Mouse (Mus musculus): ENCODE results near the gene Brpf3.
A peak's percentile ranks its signal among the peaks of the same experiment; 100 is the strongest.
"Not testable (repeated sequence)": the region's sequence is repeated elsewhere in the genome, so short reads cannot be mapped to it uniquely, and the experiment has no call there.

Brpf3 gene

GRCm38 (mm10) chr17:28827665-28828231, 26.9 kb downstream of the Brpf3 start:
- DNase-seq (ENCODE audit: low spot score), result no peak

GRCm38 (mm10) chr17:28829120-28829519, 28.2 kb downstream of the Brpf3 start:
- DNase-seq (ENCODE audit: low spot score), result no peak

- DNase-seq (ENCODE audit: low spot score), result peak; percentile 26
These were observed 30.2 kb downstream of the Brpf3 start for GRCm38 (mm10) chr17:28831065-28831464.

- DNase-seq (ENCODE audit: low spot score), result no peak
These were observed 31.1 kb downstream of the Brpf3 start for GRCm38 (mm10) chr17:28832040-28832439.

- DNase-seq (ENCODE audit: low spot score), result no peak
These were observed 32.0 kb downstream of the Brpf3 start for GRCm38 (mm10) chr17:28832875-28833274.

- DNase-seq (ENCODE audit: low spot score), result peak; percentile 79
These were observed 33.8 kb downstream of the Brpf3 start for GRCm38 (mm10) chr17:28834676-28835075.

- DNase-seq (ENCODE audit: low spot score), result no peak
These were observed 37.0 kb downstream of the Brpf3 start for GRCm38 (mm10) chr17:28837840-28838239.

GRCm38 (mm10) chr17:28841947-28842346, 41.1 kb downstream of the Brpf3 start:
- not testable (repeated sequence) for DNase-seq (ENCODE audit: low spot score)

GRCm38 (mm10) chr17:28843665-28844064, 42.8 kb downstream of the Brpf3 start:
- DNase-seq (ENCODE audit: low spot score), result no peak

GRCm38 (mm10) chr17:28846974-28847617, 46.2 kb downstream of the Brpf3 start:
- DNase-seq (ENCODE audit: low spot score), result no peak

GRCm38 (mm10) chr17:28850511-28850910, 49.6 kb downstream of the Brpf3 start:
- no peak for DNase-seq (ENCODE audit: low spot score)

- DNase-seq (ENCODE audit: low spot score), result no peak
These were observed 53.5 kb downstream of the Brpf3 start for GRCm38 (mm10) chr17:28854377-28854776.

- peak; percentile 24 for DNase-seq (ENCODE audit: low spot score)
These were observed 54.4 kb downstream of the Brpf3 start for GRCm38 (mm10) chr17:28855166-28855885.

- peak; percentile 58 for DNase-seq (ENCODE audit: low spot score)
These were observed 55.1 kb downstream of the Brpf3 start for GRCm38 (mm10) chr17:28856030-28856429.

GRCm38 (mm10) chr17:28858205-28858604, 57.3 kb downstream of the Brpf3 start, which contains the start of gene Pnpla1:
Gene Pnpla1 (plus strand): TSS chr17:28858411.
- no peak for DNase-seq (ENCODE audit: low spot score)

GRCm38 (mm10) chr17:28863926-28864325, 63.0 kb downstream of the Brpf3 start:
- DNase-seq (ENCODE audit: low spot score), result no peak

GRCm38 (mm10) chr17:28864464-28864863, 63.6 kb downstream of the Brpf3 start:
- DNase-seq (ENCODE audit: low spot score), result no peak

- DNase-seq (ENCODE audit: low spot score), result no peak
These were observed 66.0 kb downstream of the Brpf3 start for GRCm38 (mm10) chr17:28866921-28867320.

- DNase-seq (ENCODE audit: low spot score), result no peak
These were observed 66.5 kb downstream of the Brpf3 start for GRCm38 (mm10) chr17:28867381-28867780.

GRCm38 (mm10) chr17:28869412-28870110, 68.7 kb downstream of the Brpf3 start:
- no peak for DNase-seq (ENCODE audit: low spot score)

GRCm38 (mm10) chr17:28870435-28870834, 69.5 kb downstream of the Brpf3 start:
- no peak for DNase-seq (ENCODE audit: low spot score)

- DNase-seq (ENCODE audit: low spot score), result peak; percentile 14
These were observed 70.9 kb downstream of the Brpf3 start for GRCm38 (mm10) chr17:28871831-28872230.

GRCm38 (mm10) chr17:28872322-28872721, 71.4 kb downstream of the Brpf3 start:
- DNase-seq (ENCODE audit: low spot score), result no peak
